Mouse (Mus musculus) heart, embryonic 16.5 days (tissue): ENCODE results near the gene Tigd3. TPM values are rescaled to one million over a fixed set of nuclear protein-coding genes. Genes with fewer than 3 reads are reported as not detected.
"Not testable (repeated sequence)": the region's sequence is repeated elsewhere in the genome, so short reads cannot be mapped to it uniquely, and the experiment has no call there.

Experiments used
- ATAC-seq: fragments of 200-750 bp; cut with Nextera tagmentation; replicated peaks from 2 replicates; pipeline ENCODE4 v1.8.0; 2017; ENCODE audit warnings: moderate number of reproducible peaks; ENCODE audit not compliant: insufficient read depth, low FRiP score; ENCODE audit errors: extremely low read depth
- H3K27ac ChIP-seq: fragments of 300-500 bp; sonication (generic); 2 replicates; pipeline ENCODE4 v1.5.1; 2014; ENCODE audit warnings: mild to moderate bottlenecking, low read length, control low read depth, moderate library complexity
- H3K27me3 ChIP-seq: fragments of 300-500 bp; sonication (generic); 2 replicates; pipeline ENCODE4 v1.6.1; 2014; ENCODE audit warnings: low read length, mixed read lengths; ENCODE audit not compliant: control insufficient read depth, insufficient read depth
- H3K36me3 ChIP-seq: fragments of 300-500 bp; sonication (generic); 2 replicates; pipeline ENCODE4 v1.6.1; 2014; ENCODE audit not compliant: control insufficient read depth, insufficient read depth
- H3K4me1 ChIP-seq: fragments of 300-500 bp; sonication (generic); 2 replicates; pipeline ENCODE4 v1.6.1; 2014; ENCODE audit warnings: low read length, mixed read lengths; ENCODE audit not compliant: control insufficient read depth, insufficient read depth
- H3K4me2 ChIP-seq: fragments of 300-500 bp; sonication (generic); 2 replicates; pipeline ENCODE4 v1.6.1; 2014; ENCODE audit warnings: low read depth, mild to moderate bottlenecking, control low read depth, low read length
- H3K4me3 ChIP-seq: fragments of 300-500 bp; sonication (generic); 2 replicates; pipeline ENCODE4 v1.5.1; 2014; ENCODE audit warnings: mild to moderate bottlenecking, control low read depth, low read length
- H3K9ac ChIP-seq: fragments of 300-500 bp; sonication (generic); 2 replicates; pipeline ENCODE4 v1.6.1; 2014; ENCODE audit warnings: low read length, control low read depth
- H3K9me3 ChIP-seq: fragments of 300-500 bp; sonication (generic); replicated peaks from 2 replicates; pipeline ENCODE4 v1.6.1; 2016; ENCODE audit warnings: low read length; ENCODE audit not compliant: control insufficient read depth
- WGBS: fragments of 180-500 bp; shearing (Covaris S2); extraction: QIAGEN DNeasy Blood & Tissue Kit; methylation state at CpG from one replicate; pipeline ENCODE4 v1.1.7; 2014; 5-methylcytosine and 5-hydroxymethylcytosine counted together
- polyA plus RNA-seq: library from polyadenylated mRNA; unstranded; fragments of >200 nt; fragmentation: Nextera tagmentation; extraction: Ambion mirVana; gene quantifications from 2 replicates; pipeline ENCODE4 v1.2.1, GENCODE M21; 2015

The Tigd3 gene
- polyA plus RNA-seq, 1 experiment from 2014 or later: 1.5 TPM

- Histone ChIP-seq H3K27ac (no peak overlapping the region), H3K9me3 (no peaks in the 10 kb centered on the region), H3K4me1 (peaks cover 7% of the 10 kb centered on the region), H3K36me3 (no peaks in the 10 kb centered on the region), H3K4me2 (no peak overlapping the region), H3K27me3 (no peaks in the 10 kb centered on the region), H3K4me3 (no peak overlapping the region), H3K9ac (no peak overlapping the region)
- no peak for ATAC-seq
- 62% methylated on average over 4 of the region's 4 CpGs for WGBS
Measured at GRCm38 (mm10) chr19:5889211-5889610, 4.7 kb downstream of the Tigd3 start.

DNA sequence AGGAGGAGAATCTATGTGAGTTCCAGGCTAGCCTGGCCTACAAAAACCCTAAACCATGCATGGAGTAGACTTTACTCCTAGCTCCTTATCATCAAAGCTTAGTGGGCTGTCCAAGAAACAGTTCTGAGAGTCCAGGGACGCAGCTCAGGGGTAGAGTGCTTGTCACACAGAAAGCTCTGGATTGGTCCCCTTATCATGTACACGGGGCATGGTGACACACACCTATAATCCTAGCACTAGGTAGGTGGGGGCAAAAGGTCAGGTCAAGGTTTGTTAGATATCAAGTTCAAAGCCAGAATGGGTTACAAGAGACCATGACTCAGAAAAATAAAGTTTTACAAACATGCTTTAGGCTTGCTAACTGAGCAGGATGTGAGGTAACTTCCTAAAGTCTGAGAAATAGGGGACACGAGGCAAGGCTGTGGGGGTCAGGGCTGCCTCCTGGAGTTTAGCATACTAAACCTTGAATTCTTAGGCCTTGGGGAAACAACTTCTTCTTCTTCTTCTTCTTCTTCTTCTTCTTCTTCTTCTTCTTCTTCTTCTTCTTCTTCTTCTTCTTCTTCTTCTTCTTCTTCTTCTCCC, 6.6 kb downstream of the Tigd3 start:
- H3K4me2 ChIP-seq: no peak overlapping the region
- 62% methylated on average over 3 of the region's 3 CpGs for WGBS
- no peaks in the 10 kb centered on the region for H3K27me3 ChIP-seq
- H3K4me1 ChIP-seq: 0 out of 2 replicates have a peak, but pooled peaks cover 2% of the 10 kb centered on the region
- H3K9me3 ChIP-seq: no peaks in the 10 kb centered on the region
- no peaks in the 10 kb centered on the region for H3K36me3 ChIP-seq
- H3K9ac ChIP-seq: no peak overlapping the region
- no peak for ATAC-seq
- H3K27ac ChIP-seq: no peak overlapping the region
- no peak overlapping the region for H3K4me3 ChIP-seq

- Histone ChIP-seq H3K4me2 (no peak overlapping the region), H3K27ac (no peak overlapping the region), H3K27me3 (no peaks in the 10 kb centered on the region), H3K4me1 (0 out of 2 replicates have a peak, but pooled peaks cover 2% of the 10 kb centered on the region), H3K36me3 (no peaks in the 10 kb centered on the region), H3K4me3 (no peak overlapping the region), H3K9ac (no peak overlapping the region), H3K9me3 (no peaks in the 10 kb centered on the region)
- ATAC-seq: no peak
- 62% methylated on average over 4 of the region's 4 CpGs for WGBS
Measured at GRCm38 (mm10) chr19:5885838-5886237, 8.1 kb downstream of the Tigd3 start.

- H3K4me3 ChIP-seq: no peak overlapping the region
- no peaks in the 10 kb centered on the region for H3K36me3 ChIP-seq
- no peak overlapping the region for H3K9ac ChIP-seq
- WGBS: 13% methylated on average over 1 of the region's 1 CpGs
- H3K9me3 ChIP-seq: no peaks in the 10 kb centered on the region
- no peak for ATAC-seq
- H3K27me3 ChIP-seq: no peaks in the 10 kb centered on the region
- H3K4me1 ChIP-seq: peaks cover 4% of the 10 kb centered on the region
- no peak overlapping the region for H3K4me2 ChIP-seq
- H3K27ac ChIP-seq: no peak overlapping the region
Measured at GRCm38 (mm10) chr19:5883935-5884334, 10.0 kb downstream of the Tigd3 start.

- H3K27ac ChIP-seq, H3K4me2 ChIP-seq, H3K9me3 ChIP-seq, H3K36me3 ChIP-seq, ATAC-seq, H3K27me3 ChIP-seq, H3K4me3 ChIP-seq: not testable (repeated sequence)
- H3K9ac ChIP-seq: peak overlapping the region; percentile 38; the same call in 1 of the 2 replicates
- H3K4me1 ChIP-seq: peaks cover 20% of the 10 kb centered on the region
- WGBS: 78% methylated on average over 5 of the region's 5 CpGs
Measured at GRCm38 (mm10) chr19:5882079-5882478, 11.9 kb downstream of the Tigd3 start.

DNA sequence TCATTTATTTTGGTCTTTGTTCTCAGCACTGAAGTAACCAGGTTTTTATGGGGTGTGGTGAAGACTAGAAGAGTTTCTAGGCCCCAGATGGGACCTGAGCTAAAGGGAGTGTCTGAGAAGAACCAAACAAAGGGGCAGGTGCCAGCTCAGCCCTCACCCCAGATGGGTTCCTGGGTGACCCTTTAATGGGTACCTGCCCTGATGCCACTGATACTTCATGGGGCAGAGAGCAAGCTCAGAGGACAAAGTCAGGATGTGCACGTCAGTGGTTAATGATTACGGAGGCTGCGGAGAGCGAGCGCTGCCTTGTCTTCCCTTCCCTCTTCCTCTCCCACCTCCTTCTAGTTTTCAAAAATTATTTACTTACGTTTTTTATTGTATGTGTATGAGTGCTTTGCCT, 12.8 kb downstream of the Tigd3 start:
- Histone ChIP-seq H3K9me3 (no peaks in the 10 kb centered on the region), H3K4me3 (no peak overlapping the region), H3K27ac (no peak overlapping the region), H3K4me1 (peaks cover 20% of the 10 kb centered on the region), H3K27me3 (no peaks in the 10 kb centered on the region), H3K4me2 (no peak overlapping the region), H3K9ac (no peak overlapping the region), H3K36me3 (no peaks in the 10 kb centered on the region)
- ATAC-seq: no peak
- 93% methylated on average over 6 of the region's 6 CpGs for whole genome bisulfite sequencing

DNA sequence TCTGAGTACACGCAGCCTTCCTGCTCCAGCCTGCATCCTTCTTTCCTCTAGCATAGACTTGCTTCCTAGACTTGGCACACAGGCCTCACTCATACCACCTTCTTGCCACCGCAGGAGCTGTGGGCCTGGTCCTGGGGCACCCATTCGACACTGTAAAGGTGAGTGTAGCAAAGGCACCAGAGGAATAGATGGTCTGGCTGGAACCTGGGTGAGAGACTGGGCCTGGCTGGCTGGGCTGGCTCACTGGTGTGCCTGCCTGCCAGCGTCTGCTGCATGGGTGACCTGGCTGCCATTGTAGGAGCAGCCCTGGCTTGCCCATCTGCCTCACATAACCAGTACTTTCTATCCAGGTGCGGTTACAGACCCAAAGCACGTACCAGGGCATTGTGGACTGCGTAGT, 14.2 kb downstream of the Tigd3 start:
- WGBS: 91% methylated on average over 7 of the region's 7 CpGs
- Histone ChIP-seq H3K4me3 (no peak overlapping the region), H3K9me3 (no peaks in the 10 kb centered on the region), H3K36me3 (no peaks in the 10 kb centered on the region), H3K4me1 (peaks cover 20% of the 10 kb centered on the region), H3K9ac (no peak overlapping the region), H3K4me2 (no peak overlapping the region), H3K27me3 (no peaks in the 10 kb centered on the region), H3K27ac (no peak overlapping the region)
- ATAC-seq: no peak

DNA sequence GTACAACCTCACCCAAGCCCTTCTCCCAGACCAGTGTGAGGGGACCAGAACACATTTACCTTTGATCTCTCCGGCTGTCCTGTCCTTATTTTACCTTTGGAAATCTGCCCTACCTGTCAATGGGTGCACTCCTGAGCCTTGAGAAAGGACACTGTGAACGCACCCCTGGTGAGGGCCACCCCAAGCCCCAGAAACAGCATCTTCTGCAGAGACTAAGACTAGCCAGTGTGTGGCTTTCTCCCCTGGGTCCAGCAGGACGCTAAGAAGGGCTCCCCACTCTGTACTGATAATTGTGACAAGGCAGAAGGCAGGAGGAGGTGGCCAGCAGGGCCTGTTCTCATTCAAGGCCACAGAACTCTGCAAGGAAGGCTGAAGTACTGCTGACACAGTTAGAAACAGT, 15.0 kb downstream of the Tigd3 start:
- 72% methylated on average over 3 of the region's 3 CpGs for WGBS
- Histone ChIP-seq H3K4me2 (peak overlapping the region; percentile 58; the same call in 1 of the 2 replicates), H3K4me1 (peaks cover 26% of the 10 kb centered on the region), H3K27ac (no peak overlapping the region), H3K27me3 (no peaks in the 10 kb centered on the region), H3K9me3 (no peaks in the 10 kb centered on the region), H3K9ac (peak overlapping the region; percentile 73), H3K36me3 (no peaks in the 10 kb centered on the region), H3K4me3 (no peak overlapping the region; the same call in 1 of the 2 replicates)
- no peak for ATAC-seq

- Histone ChIP-seq H3K36me3 (no peaks in the 10 kb centered on the region), H3K27ac (peak overlapping the region; percentile 88), H3K9ac (peak overlapping the region; percentile 73), H3K27me3 (no peaks in the 10 kb centered on the region), H3K9me3 (no peaks in the 10 kb centered on the region), H3K4me2 (peak overlapping the region; percentile 58), H3K4me3 (peak overlapping the region; percentile 43), H3K4me1 (peaks cover 31% of the 10 kb centered on the region)
- 46% methylated on average over 7 of the region's 7 CpGs for WGBS
- no peak for ATAC-seq
Measured at GRCm38 (mm10) chr19:5878362-5878722, 15.6 kb downstream of the Tigd3 start.
